Mouse (Mus musculus) embryo, embryonic 10 days (tissue): ENCODE measurements around the gene Hist1h1a.
A peak's percentile ranks its signal among the peaks of the same experiment; 100 is the strongest.
"Not testable (repeated sequence)": the region's sequence is repeated elsewhere in the genome, so short reads cannot be mapped to it uniquely, and the experiment has no call there.

Experiments
- DNase-seq: peaks from one replicate; pipeline ENCODE4 v3.0.0-alpha.2; 2015; ENCODE audit warnings: low spot score

Hist1h1a gene

DNA sequence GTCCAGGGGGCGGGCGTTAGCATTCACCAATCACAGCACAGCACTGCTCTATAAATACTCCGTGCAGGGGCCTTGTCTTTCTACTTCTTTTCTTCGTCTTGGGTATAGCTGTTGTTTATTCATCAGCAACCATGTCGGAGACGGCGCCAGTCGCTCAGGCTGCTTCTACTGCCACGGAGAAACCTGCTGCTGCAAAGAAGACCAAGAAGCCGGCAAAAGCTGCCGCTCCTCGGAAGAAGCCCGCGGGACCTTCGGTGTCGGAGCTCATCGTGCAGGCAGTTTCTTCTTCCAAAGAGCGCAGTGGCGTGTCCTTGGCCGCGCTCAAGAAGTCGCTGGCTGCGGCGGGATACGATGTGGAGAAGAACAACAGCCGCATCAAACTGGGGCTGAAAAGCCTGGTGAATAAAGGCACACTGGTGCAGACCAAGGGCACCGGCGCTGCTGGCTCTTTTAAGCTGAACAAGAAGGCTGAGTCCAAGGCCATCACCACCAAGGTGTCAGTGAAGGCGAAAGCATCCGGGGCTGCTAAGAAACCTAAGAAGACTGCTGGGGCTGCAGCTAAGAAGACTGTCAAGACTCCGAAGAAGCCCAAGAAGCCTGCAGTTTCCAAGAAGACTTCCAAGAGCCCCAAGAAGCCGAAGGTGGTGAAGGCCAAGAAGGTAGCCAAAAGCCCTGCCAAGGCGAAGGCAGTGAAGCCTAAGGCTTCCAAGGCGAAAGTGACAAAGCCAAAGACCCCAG is at the start of gene Hist1h1a:
TSS of gene Hist1h1a (plus strand) at position 81 of the 738 bp plus-strand sequence.
- DNase-seq: peak; percentile 94

DNA sequence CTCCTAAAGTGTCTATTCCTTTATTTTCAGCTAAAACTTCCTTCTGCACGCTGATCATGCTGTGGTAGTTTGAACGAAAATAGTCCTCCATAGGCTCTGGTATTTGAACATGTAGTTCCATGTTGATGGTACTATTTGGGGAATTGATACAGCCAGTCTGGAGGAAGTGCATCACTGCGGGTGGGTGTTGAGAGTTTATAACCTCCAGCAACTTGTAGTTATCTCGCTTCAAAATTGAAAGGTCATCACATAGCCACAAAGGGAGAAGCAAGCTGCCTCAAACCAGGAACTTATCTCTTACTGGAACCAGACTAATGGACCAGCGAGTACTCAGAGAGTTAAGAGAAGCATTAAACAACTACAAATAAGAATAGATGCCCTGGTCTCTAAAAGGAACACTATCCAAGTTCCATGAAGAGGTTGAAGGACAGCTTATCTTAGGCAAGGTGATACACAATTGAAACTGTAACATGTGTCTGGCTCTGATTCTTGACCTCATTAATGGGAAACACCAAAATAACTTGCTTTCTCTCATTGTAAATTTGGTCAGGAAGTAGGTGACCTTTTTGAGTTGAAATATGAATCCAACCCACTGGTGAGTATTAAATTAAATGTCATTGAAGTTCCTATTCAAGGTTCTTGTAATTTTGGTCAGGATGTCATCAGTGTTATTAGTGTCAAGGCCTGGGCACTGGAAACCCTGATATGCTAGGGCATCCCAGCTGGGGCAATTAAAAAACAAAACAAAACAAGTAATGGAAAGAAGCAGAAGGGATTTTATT is 47.0 kb upstream of the Hist1h1a start:
- no peak for DNase-seq

DNA sequence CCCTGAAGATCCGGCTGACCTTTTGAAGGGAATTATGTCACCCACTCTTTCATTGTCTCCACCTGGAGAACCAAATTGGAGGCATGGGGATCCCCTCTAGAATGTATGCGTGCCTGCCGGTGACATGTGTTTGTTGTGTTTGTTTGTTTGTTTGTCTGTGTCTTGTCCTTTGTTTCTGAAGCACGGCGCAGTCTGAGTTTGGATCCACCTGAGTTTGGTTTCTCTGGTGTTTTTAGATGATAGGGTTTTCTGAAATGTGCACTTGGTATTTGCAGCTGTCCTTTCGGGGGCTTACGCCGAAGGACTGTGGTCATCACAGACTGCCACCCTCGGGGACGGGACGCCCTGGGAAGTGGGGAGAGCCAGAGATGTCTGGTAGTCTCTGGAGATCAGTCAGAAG is 46.3 kb upstream of the Hist1h1a start:
- no peak for DNase-seq

DNA sequence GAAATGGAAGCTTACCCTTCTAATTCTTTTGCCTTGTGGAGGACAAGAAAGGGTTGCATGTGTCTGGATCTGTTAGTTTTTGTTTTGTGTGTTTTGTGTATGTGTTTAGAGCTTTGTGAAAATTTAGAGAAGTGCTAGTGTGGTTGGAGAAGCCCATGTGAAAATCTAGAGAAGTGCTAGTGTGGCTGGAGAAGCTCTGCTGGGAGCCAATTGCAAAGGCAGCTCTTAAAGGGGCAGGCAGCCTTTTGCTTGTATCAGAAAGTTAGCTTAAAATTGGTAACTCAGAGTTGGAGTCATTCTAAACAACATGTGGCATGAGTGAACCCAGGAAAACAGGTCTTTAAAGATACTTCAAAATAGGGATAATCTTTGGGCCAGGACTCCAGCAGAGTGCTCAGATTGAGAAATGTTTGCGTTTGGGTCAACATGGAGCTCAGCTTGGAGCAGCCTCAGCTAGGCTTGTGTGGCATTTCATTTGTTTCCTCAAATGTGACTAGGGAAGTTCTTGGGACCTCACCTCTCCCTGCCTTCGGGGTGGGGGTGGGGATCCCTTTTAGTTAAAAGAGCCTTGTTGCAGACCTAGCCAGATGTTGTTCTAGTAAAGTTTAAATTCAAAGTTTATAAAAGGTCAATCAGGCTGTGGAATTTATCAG is 45.7 kb upstream of the Hist1h1a start:
- not testable (repeated sequence) for DNase-seq

DNA sequence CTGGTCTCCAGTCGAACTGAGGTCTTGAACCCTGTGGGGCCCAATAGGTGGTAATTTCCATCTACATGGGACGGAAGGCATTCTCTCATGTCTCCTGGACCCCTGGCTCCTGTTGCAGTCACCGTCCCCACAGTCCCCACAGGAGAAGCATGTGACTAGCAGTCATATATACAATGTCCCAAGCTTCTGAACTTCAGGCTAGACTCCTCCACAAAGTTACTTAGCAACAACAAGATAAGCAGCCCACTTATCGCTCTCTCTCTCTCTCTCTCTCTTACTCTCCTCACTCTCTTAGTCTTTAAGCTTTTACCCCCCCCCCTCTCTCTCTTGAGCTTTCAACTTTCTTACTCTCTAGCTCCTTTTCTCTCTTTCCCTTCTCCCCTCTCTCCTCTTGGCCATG is 39.2 kb upstream of the Hist1h1a start:
- DNase-seq: no peak

DNA sequence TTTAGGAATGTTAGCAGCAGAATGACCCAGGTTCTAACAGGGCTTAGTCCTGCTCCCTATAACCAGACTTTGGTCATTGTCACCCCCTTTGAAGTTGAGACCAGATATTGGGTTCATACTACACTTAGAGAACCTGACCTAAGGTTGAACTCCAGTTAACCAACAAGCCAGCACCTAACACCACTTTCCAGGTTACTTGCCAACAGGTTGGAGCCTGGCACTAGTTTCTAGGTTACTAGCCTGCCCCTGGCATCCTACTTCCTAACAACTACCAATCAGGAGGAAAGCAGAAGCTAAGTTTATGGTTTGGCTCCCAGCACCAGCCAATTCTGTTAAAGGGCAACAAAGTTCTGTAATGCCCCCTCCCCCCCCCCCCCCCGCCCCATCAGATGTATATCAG is 38.3 kb upstream of the Hist1h1a start:
- no peak for DNase-seq

DNA sequence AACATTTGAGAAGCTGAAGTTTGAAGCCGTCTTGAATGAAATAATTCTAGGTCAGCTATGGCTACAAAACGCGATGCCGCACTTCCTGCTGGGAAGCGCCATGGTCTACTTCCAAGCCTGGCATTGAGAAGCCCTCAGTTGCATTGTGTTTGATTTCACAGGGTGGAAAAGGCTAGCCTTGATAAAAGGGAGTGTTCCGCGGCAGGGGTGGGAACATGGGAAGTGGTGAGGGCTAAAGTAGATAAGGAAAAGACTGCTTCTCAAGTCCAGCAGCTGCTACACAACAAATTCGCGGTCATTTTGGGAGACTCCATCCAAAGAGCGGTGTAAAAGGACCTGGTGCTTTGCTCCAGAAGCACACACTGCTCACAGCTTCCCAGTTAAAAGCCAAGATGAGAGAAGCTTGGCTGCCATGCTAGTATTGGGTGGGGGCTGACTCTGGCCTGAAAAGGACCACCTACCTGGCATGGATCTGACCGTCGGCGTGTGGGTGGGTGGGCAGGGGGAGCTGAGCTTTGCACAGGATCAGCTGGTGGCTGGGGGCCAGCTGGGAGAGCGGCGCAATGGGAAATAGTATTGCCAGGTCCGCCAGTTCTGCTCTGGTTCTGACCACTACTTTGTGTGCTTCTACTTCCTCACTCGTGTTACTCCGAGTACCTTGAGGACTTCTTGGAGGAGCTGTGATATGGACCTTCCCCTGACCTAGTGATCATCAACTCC is 34.8 kb upstream of the Hist1h1a start:
- no peak for DNase-seq

DNA sequence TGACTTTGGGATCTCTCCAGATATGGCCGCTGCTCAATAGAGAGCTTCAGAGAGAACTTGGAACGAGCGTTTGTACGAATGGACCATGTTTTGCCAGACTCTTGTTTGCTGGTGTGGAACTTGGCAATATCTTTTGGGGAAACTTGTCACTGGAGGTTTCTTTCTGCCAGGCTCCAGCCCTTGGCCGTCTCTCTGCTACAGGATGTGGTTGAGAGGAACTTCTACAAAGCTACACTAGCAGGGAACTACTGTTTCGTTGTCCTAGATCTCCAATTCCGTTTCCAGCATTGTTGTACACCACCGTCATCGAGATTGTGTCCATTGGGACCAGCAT is 34.3 kb upstream of the Hist1h1a start:
- no peak for DNase-seq

DNA sequence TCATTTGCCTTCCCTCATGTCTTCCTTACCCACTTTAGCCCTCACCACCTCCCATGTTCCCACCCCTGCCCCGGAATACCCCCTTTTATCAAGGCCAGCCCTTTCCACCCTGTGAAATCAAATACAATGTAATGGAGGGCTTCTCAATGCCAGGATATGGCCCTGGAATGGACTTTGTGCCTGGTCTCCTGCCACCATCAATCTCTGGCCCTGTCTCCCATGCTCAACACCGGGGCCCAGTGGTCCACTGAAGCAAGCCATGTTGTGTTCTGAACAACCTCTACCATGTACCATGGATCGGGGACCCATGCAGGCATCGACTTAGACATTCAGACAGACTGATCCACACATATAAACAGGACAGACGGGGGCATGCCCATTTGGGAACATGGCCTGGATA is 33.8 kb upstream of the Hist1h1a start:
- DNase-seq: no peak

DNA sequence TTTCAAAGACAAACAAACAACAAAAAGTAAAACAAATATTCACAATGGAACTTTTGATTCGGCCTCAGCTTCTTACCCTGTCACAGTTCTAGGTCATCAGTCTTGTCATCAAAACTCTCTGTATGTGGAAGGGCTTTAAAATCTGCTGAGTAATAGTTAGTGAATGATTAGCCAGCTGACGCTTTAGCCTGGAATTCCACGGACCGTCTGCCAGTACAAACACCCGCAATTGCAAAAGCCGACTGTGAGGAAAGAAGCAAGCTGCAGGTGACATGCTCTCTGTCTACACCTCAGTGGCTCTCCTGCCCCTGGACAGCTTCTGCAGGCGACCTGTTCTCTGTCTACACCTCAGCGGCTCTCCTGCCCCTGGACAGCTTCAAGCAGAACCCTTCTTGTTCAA is 33.0 kb upstream of the Hist1h1a start:
- peak; percentile 21 for DNase-seq

DNA sequence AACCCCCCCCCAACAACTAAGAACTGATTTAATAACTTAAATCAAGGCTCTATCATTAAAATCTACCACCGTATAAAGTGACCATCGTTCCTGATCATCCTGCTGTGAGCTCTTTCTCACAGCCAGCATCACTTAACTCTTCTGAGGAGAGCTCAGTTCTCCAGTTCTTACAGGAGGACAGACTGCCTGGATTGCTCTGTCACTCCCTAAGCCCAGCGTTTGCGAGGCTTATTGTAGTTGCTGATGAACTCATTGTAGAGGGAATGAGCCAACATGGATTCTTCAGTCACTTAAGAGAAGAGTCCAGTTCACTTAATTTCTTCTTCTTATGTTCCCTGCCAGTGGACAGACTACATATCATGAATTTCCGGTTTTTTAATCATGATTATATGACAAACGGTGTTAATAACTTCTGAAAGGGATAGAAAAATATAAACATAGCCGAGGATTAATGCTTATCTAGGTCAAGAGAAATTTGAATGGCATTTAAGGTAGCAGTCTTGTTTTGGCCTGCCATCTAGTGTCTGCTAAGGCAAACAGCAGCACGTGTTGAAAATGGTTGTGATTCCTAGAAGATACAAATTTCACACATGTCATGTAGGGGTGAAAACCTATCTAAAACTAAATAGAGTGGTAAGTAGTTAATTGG is 31.2 kb upstream of the Hist1h1a start:
- DNase-seq: peak; percentile 73

DNA sequence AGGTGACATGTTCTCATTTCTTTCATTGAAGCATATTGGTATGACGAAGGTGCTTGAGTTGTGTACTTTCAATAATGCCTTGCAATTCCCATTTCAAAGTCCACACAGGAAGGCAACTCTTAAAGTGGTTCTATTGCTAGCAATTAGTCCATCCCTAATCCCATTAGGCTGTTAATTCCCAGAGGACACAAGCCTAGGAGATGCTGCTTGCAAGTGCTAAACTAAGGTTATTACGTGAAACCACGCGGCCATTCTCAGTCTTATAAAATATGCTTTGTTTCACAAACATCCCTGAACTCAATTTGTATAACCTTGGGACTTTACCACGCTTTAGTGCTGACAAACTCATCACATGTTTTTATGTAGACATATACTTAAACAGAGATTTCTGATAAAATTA is 26.4 kb upstream of the Hist1h1a start:
- no peak for DNase-seq

DNA sequence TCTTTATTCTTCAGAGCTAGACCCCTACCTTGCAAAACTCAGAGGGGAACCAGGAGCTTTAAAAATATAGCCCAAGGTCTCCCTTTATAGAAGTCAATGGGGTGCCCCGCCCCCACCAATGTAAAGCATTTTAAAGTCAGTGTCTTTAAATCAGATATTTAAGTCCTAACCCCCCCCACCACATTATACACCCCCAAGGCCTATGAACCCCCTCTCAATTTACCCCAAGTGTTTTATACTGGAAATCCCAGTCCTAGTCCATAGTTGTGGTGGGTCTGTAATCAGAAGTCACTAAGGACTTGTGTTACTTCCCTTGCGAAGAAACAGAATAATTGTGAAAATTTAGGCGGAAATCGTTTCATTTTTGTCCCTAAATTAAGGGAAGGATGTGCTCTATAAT is 25.4 kb upstream of the Hist1h1a start:
- no peak for DNase-seq

DNA sequence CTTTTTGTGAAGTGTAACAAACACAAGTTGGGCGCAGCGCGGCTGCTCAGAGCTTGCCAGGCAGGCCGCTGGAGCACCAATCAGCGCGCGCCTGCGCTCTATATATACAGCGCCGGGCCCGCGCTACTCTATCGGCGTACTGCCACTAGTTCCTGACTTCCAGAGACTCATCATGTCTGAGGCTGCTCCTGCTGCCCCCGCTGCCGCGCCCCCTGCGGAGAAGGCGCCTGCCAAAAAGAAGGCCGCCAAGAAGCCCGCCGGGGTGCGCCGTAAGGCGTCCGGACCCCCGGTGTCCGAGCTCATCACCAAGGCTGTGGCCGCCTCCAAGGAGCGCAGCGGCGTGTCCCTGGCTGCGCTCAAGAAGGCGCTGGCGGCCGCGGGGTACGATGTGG is 24.8 kb upstream of the Hist1h1a start, which contains the start of gene Hist1h1c:
TSS of gene Hist1h1c (plus strand) at position 132 of the 392 bp plus-strand sequence.
- DNase-seq: peak; percentile 91

DNA sequence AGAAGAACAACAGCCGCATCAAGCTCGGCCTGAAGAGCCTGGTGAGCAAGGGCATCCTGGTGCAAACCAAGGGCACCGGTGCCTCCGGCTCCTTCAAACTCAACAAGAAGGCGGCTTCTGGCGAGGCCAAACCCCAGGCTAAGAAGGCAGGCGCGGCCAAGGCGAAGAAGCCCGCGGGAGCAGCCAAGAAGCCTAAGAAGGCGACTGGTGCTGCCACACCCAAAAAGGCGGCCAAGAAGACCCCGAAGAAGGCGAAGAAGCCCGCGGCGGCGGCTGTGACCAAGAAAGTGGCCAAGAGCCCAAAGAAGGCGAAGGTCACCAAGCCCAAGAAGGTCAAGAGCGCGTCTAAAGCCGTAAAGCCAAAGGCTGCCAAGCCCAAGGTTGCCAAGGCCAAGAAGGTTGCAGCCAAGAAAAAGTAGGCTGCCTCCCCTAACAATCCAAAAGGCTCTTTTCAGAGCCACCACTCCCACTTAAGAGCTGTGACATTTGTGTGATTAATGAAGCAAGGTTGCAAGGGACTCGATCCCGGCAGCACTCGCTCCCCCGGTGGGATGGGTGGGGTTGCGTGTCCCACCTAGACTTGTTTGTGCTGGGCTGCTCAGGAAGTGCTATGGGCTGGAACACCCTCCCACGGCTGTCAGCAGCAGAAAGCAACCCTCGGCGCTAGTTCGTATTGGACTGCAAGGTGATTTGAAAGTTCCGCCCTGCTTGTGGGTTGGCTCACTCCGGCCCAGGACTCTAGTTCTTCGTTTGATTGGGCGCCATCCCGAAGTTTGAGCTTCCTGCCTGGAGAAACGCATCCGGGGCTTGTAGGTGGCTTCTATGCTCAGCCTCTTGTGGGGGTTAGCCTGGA is 24.2 kb upstream of the Hist1h1a start:
- peak; percentile 94 for DNase-seq

DNA sequence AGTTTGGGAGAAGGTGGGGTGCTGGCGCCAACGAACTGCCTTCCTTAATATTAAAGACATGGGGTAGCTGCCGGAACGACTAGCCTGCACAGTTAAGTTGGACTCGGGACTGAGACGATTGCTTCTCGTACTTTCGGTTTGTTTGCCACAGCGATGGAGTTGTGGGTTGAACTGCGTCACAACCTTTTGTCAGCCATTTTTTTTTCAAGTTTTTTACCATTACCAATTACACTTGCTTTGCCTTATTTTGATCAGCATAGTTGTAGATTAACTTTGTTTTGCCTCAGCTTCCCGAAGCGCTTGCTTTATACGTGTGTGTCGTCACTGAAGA is 23.6 kb upstream of the Hist1h1a start:
- DNase-seq: no peak

DNA sequence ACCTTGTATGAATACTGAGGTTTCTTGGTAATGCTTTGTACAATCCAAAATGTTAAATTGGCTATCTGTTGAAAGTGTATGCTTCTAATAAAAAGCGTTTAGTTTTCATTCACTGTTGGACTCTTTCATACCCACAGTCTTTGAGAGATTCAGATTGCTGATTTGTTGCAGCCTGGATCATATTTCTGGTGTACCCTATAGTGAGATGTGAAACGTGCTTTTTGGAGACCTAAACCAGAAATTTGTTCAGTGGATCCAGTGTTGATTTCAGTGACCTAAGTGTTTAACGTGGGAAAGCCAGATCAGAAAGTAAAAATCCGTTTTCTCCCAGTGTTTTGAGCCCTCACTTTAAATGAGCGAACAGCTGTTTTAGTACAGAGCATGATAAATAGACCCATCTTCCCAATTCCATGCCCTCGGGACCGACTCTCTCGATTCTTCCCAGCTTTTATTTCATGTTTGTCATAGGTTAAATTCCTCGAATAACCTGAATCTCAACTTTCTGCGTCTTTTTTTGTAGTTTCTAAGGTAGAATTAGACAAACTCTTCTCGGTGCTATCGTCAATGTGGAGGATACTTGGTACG is 23.1 kb upstream of the Hist1h1a start:
- no peak for DNase-seq

DNA sequence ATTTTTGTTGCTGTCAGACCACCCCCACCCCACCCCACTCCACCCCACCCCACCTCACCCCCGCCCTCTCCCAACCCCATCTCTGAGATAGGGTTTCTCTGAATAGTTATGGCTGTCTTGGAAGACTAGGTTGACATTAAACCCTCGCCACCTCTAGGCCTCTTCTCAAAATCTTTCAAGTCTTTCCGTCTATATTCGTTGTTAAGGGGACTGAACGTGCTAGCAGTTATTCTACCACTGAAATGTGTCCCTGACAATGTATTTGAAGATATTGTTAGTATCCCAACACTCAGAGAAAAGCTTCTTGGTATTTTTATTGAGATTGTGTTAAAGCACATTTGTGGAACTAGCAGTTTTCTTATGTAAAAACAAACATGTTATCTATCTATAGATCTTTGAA is 22.6 kb upstream of the Hist1h1a start:
- no peak for DNase-seq

DNA sequence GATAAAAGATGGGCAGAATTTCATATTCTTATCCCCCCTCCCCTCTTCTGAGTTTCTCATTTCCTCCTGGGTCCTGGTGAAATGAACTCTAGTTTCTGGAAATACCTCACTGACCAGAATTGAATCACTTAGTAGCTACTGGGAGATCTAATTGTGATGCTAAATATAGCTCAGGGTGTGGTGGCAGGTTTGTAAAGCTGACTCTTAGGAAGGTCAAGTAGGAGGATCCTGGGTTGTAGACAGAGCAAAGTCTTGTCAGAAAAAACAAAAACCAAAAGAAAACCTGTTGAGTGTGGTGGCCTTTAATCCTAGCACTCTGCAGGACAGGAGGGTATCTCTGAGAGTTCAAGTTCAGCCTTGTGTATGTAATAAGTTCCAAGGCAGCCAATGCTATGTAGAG is 21.5 kb upstream of the Hist1h1a start:
- no peak for DNase-seq

DNA sequence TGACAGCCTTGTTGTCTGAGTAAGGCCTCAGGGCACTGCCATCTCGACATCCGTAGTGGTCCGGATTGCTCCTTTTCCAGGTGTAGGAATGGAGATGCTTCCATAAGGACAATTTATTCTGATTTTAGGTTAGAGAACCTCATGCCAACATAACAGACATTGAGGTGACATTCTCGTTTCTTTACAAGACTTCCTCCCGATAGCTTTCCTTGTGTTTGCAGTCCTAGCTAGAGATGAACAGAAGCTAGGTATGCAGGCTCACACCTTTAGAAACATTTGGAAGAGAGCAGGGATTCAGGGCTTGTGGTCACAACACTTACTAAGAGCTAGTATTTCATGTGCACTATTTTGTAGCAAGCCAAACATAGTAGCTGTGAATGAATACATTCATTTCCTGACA is 20.3 kb upstream of the Hist1h1a start:
- no peak for DNase-seq

DNA sequence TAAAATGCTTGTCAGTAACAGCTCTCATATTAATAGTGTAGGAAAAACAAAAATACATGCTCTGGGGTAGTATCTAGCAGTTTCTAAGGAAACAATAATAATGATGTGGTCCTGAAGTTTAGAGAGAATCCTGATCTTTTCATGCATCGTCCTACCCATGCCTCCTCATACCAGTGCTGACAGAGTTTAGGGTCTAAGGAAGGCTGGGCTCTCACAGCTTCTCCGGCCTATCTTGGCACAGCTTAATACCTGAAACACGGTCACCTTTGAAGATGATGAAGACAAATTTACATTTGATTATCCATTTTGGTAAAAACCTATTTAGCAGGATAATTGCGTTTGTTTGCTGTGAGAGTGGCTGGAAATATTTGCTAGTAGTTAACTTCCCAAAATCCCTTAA is 19.5 kb upstream of the Hist1h1a start:
- DNase-seq: peak; percentile 65
